Mouse (Mus musculus): ENCODE data around the gene Qsox2.

The Qsox2 gene

DNA sequence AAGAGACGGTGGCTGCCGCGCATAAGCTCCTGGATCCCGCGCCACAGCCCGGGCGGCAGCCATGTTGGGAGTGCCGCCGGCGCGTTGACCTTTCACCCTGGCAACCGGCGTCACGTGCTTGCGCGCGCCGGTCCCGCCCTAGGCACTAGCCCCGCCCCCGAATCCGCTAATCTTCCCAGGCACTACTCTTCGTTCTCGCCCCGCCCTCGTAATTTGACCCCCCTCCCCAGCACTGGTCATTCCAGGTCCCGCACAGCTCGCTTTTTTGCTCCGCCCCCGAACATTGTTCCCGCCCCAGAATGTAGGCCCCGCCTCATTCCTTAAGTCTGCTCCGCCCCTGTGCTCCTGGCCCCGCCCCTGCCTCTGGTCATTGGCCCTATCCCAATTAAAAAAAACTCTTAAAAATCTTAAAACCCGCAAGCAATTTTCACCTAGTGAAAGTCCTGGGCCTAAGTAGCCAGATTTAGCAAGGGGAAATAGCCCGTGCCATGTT lies at the start of gene Qsox2:
Gene Qsox2 (minus strand): TSS at position 236 of the 493 bp plus-strand sequence.
- peak; percentile 86 for DNase-seq

GRCm38 (mm10) chr2:26286391-26286790 lies 49.1 kb upstream of the Qsox2 start:
- DNase-seq, result no peak

- no peak for DNase-seq
These were observed 48.5 kb upstream of the Qsox2 start for GRCm38 (mm10) chr2:26285804-26286203.

- no peak for DNase-seq
These were observed 43.3 kb upstream of the Qsox2 start for GRCm38 (mm10) chr2:26280594-26280993.

- no peak for DNase-seq
These were observed 42.4 kb upstream of the Qsox2 start for GRCm38 (mm10) chr2:26279712-26280111.

DNA sequence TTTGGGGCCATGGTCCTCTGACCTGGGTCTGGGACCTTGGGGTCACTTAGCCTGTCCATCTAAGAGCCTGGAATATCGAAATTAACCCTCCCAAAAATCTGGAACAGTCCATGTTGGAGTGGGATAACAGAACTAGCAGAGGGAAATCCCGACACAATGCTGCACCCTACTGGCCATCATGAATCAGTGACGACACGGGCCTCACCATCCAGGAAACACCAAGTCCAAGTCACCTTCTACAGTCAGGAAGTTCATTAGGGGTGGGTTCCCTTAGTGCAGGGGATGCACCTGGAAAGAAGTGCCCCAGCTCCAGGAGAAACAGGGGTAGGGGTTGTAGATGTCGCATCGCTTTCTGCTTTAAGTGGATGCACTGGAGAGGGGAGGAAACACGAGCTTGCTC lies 36.3 kb upstream of the Qsox2 start:
- peak; percentile 81 for DNase-seq

DNA sequence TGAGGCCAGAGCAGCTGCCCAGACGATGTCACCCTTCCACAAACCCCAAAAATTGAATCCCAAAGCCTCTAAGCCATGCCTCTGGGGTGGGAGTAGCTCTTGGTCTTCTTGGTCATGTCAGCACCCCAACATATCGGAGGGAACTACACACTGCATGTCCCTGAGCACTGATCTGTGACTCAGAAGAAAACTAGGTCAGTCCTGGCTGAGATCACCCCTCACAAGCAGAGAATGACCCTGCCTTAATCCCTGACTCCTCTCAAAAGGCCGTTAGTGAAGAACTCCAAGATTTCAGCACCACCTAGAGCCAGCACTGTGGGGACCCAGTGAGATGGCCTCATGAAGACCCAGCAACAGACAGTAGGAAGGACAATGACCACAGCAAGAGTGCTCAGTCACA lies 30.9 kb upstream of the Qsox2 start:
- no peak for DNase-seq

- no peak for DNase-seq
These were observed 28.9 kb upstream of the Qsox2 start for GRCm38 (mm10) chr2:26266066-26266742.

GRCm38 (mm10) chr2:26265095-26265494 lies 27.8 kb upstream of the Qsox2 start:
- DNase-seq, result no peak

DNA sequence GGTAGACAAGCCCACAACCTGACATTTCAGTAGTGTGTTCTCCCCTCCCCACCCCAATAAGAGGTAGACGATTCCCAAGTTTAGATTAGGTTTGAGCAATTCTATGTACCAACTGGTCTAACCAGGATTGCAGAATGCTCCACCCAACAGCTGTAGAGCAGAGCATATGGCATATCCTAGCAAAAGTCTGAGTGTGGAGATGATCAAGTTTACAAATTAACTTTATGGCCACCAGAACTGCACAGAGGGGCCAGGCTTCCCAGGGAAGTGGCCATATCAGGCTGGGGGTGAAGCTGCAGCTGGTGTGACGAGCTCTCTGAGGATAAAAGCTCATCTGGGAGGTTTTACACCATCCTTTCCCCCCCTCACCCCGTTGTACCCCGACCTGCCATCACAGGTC lies 27.3 kb upstream of the Qsox2 start:
- DNase-seq, result no peak

- no peak for DNase-seq
These were observed 20.2 kb upstream of the Qsox2 start for GRCm38 (mm10) chr2:26257315-26258096.

GRCm38 (mm10) chr2:26254816-26255215 lies 17.5 kb upstream of the Qsox2 start:
- no peak for DNase-seq

- DNase-seq, result no peak
These were observed 15.3 kb upstream of the Qsox2 start for GRCm38 (mm10) chr2:26252514-26253206.

DNA sequence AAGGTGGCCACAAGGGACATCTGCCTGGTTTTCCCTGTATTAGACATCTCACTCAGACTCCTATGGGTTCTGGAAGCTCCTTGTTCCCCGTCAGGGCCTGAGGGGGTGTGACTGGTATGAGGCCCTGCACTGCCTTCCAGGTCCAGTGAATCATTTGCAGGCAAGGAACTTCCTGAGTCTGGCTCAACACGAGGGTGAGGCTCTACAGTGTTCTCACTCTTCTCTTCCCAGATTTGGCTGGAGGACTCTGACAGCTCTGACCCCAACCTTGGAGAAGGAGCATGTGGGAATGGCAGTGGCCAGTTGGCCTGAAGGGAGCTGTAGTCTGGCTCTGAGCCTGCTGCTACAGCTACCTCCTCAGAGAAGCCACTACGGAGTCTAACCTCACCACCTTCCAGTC lies 10.2 kb upstream of the Qsox2 start:
- DNase-seq, result no peak

- no peak for DNase-seq
These were observed 3.5 kb upstream of the Qsox2 start for GRCm38 (mm10) chr2:26240841-26241240.

- DNase-seq, result no peak
These were observed 3.0 kb upstream of the Qsox2 start for GRCm38 (mm10) chr2:26240330-26240729.

- no peak for DNase-seq
These were observed 540 bp downstream of the Qsox2 start for GRCm38 (mm10) chr2:26236681-26237289.

GRCm38 (mm10) chr2:26234771-26235170 lies 2.6 kb downstream of the Qsox2 start:
- DNase-seq, result no peak

DNA sequence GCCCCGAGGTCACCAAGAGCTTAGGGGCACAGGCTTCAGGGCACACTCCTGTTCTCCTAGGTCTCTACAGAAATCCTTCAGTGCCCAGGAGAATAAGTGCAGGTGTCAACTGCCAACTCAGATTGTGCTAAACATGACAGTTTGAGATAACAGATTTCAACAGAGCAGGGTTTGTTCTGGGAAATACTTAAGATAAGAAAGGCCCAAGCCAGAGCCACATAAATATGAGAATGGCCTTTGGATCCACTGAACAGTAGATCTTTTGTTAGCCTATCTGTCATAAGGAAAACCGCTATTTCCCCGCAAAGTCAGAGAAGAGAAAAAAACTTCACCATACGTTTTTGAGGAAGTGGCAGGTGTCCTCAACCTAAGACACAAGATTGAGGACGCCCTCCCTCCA lies 3.1 kb downstream of the Qsox2 start:
- DNase-seq, result no peak

- no peak for DNase-seq
These were observed 6.0 kb downstream of the Qsox2 start for GRCm38 (mm10) chr2:26231366-26231765.

DNA sequence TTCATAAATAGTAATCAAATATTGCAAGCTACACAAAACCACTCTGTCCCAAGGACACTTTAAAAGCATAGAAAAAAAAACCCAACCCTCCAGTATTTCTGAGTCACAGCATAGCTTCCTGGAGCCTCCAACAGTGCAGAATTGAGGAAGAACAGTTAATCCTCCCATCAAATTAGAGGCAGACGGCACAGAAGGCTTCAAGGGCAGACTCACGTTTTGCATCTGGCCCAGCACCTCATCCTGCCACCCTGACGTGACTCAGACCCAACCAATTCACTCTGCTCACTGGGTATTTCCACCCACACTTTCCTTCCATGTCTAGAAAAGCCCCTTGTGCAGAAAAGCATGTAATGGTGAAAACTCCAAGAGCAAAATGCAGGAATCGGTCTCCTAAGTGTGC lies 7.1 kb downstream of the Qsox2 start:
- no peak for DNase-seq

- DNase-seq, result peak; percentile 86
These were observed 9.5 kb downstream of the Qsox2 start for GRCm38 (mm10) chr2:26227788-26228187.

GRCm38 (mm10) chr2:26225242-26225641 lies 12.1 kb downstream of the Qsox2 start:
- DNase-seq, result no peak
